Mouse (Mus musculus) urinary bladder, postnatal 25 days (tissue): ENCODE measurements at regions not wholly inside any gene's neighbourhood (a gene's known extent, or its start where the extent isn't known, plus 50 kb on each side); places are given as distances from the start of the nearest gene placed in this dataset.

Experiments used
- DNase-seq: peaks from one replicate; pipeline ENCODE4 v3.0.0; 2022; ENCODE audit warnings: low spot score

GRCm38 (mm10) chr14:100352961-100353452 is 68.5 kb upstream of the Klf12 start:
- DNase-seq = no peak

GRCm38 (mm10) chr14:100351004-100351403 is 66.5 kb upstream of the Klf12 start:
- no peak for DNase-seq

DNA sequence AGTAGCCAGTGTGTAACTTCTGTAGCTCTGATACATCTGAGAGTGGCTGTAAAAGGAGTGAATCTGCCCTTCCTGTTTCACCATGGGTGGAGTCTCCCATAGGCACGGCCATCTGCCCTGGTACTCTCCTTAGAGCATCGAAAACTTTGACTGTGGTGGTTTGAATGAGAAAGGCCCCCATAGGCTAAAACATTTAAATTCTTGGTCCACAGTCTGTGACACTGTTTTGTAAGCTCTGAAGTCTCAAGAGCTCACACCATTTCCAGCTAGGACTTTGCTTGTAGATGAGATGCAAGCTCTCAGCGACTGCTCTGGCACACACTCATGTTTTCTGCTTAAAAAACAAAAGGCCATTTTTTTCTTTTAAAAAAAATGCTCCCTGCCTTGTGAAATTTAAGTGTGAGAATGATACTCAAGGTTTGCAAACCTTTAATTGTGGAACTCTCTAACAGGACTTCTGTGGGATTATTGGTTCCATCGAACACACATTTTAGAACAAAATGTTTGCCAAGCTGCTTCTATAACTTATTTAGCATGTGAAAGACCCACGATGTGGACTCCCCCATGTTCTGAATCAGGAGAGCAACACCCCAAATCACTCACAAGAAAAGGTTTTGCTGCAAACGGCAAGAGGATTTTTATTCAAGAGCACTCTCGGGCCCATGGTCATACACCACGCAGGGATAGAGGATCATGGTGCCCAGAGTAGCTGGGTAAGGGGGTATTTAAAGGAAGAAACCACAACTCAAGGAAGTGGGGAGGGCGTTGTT is 65.7 kb upstream of the Klf12 start:
- no peak for DNase-seq

GRCm38 (mm10) chr14:100348336-100349164 is 64.1 kb upstream of the Klf12 start:
- DNase-seq = no peak

DNA sequence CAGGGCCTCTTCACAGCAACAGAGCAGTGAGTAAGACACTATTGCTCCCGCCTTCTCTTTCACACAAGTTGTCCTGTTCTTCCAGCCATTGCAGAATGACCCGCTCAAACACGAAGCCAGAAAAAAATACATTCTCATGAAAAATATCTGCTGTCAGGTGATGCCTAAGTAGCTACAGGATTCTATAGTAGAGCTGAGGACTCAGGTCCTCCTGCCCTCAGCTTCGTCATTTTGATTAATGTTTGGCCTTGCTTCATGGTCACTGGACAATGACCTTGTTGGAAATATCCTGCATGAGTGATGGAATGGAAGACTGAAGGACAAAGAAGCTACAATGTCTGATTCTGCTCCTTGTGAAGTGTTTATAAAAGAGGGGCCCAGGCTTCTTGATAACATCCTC is 52.4 kb upstream of the Klf12 start:
- no peak for DNase-seq
